Mouse (Mus musculus) T-helper 17 cell (primary cell): ENCODE data around the gene 1700003F12Rik.

ENCODE experiments used
- in situ Hi-C, 2 experiments: fragments of 300-600 bp; cut with MboI, MseI; formaldehyde crosslinking; loops; 1 replicate in 1 of 2; 2 replicates in 1 of 2; pipeline ENCODE4 v1.15.1; 2025; ENCODE audit warnings: high pct_unique_total_duplicates in 2 of 2

Gene 1700003F12Rik

DNA sequence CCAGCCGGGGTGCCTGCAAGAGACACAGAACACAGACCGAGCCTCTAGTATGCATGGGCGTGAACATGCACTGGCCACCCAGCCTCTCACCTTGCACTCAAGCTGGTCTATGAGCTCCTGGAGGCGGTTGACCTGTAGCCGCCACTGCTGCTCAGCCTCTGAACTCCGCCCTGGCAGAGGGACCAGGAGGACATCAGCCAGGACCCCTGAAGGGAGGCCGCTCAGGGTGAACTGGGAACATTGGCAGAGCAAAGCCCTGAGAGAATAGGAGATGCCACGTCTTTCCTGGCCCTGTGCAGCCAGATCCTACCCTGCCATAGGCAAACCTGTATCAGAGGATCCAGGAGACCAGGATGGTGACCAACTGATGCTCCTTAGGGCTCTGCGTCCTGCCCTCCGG is at the start of gene 1700003F12Rik:
TSS of gene 1700003F12Rik (plus strand) at position 375 of the 400 bp plus-strand sequence.
- in situ Hi-C loops: loop anchor here in 1 of 2 experiments (5.0 kb wide), 1 partner anchor 129 kb away; no protein-coding TSS in a partner anchor

DNA sequence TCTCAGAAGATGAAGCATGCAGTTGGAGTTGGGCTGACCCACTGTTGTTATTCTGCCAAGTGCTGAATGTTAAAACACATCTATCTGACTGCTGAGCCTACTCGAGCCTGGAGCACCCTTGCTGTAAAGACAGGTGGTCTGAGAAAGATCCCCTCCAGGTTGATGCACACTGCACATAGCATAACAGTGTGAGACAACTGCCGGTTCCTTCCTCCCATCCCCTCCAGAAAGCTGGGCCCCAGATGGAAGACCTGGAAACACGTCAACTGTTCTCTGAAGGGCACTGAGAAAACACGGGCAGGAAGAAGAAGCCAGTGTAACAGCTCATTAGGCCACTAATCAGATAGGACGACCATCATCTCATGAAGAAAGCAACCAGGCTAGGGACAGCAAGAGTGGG is 48.3 kb upstream of the 1700003F12Rik start:
- in situ Hi-C loops: no loop called here

DNA sequence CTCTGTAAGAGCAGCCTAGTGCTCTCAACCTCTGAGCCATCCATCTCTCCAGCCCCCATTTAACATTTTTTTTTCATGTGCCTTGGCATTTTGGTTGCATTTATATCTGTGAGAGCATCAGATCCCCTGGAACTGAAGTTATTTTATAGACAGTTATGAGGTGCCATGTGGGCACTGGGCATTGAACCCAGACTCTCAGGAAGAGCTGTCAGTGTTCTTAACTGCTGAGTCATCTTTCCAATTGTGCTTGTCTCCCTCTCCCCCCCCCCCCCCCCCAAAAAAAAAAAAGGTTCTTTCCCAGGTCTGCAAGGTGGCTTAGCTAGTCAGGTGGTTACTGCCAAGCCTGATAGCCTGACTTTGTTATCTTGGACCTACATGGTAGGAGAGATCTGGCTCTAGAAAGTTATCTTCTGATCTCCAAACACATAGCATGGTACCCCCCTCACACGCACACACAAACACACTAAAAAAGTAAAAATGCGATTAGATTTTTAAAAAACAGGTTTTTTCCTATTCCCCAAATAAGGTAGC is 47.1 kb upstream of the 1700003F12Rik start:
- in situ Hi-C loops: no loop called here

GRCm38 (mm10) chr2:154500758-154501157 is 46.1 kb upstream of the 1700003F12Rik start:
- in situ Hi-C loops: no loop called here

DNA sequence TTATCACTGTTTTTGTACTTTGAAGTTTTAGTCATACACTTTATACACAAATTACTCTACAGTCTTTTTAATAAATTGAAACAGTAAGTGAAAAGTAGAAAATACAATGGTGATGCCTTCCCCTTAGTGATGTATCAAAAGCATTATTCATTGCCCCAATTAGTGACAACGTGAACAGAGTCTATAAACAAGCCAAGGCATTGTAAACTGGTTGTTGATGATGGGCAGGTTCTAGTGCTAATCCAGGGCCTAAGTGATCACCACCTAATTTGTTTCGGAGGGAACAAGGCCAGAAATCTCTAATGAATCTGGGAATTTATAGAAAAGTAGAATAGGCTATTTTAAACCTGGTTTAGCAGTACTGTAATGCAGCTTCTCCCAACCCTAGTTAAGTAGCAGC is 39.8 kb upstream of the 1700003F12Rik start:
- in situ Hi-C loops: no loop called here

DNA sequence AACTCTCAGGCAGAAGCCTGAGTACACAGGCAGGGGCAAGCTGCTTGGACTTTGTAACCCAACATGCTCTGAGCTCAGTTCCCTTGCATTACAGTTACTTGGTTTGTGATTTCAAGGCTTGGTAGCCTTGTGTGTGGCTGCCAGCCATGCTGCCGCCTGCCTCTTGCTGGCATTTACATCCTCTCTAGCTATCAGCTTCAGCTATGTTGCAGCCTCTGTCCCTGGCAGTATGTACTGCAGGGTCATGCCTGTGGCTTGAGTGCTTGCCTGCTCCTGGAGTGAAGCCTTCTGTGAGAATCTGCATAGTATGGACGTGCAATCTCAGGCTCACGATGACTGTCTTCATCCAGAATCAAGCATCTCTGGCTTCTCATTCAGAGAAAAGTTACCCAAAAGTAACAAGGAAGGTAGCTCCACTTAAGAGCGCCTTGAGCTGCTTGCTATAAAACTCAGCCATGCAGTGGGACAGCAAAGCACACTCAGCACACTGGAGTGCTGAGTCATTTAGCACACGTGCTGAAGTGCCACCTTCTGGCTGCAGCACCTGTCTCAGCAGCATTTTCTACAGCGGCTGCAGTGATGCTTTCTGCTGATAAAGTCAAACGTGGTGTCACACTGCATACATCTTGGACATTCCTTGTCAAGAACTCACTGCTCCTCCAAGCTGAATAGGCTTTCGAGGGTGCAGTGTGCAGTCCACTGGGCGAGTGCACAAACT is 39.2 kb upstream of the 1700003F12Rik start:
- in situ Hi-C loops: no loop called here

DNA sequence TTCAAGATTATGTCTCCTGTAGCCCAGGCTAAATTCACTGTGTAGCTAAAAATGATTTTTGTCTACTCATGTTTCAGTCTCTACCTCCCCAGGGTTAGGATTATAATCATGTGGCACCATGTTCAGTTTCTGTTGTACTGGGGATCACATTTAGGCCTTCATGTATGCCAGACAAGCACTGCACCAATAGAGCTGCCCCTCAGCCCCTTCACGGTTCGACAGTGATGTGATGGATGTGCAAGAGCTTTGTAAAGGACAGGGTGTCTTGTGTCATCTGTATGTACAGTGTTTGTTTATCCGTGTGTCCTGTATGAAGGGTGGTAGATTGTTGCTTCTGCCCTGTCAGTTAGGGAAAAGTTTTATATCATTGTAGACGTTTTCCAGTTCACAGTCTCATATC is 38.4 kb upstream of the 1700003F12Rik start:
- in situ Hi-C loops: no loop called here

GRCm38 (mm10) chr2:154510141-154510540 is 36.7 kb upstream of the 1700003F12Rik start:
- in situ Hi-C loops: no loop called here

DNA sequence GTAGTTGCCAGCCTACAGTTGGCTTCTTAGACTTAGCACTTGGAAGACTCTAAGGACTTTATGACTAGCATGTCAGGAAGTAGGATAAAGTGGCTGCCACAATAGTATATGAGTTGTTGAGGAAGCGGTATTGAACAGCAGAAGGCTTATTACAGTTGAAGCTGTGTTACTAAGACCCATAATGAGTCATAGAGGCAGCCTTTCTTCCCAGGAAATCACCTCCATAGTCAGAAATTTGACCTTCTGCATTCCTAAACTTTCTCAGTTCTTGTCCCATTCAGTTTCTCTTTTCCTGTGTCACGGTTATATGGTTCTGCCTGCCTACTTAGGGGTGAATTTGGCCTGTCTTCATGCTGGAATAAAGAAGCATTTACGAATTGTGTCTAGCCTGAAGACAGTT is 29.9 kb upstream of the 1700003F12Rik start:
- in situ Hi-C loops: no loop called here

DNA sequence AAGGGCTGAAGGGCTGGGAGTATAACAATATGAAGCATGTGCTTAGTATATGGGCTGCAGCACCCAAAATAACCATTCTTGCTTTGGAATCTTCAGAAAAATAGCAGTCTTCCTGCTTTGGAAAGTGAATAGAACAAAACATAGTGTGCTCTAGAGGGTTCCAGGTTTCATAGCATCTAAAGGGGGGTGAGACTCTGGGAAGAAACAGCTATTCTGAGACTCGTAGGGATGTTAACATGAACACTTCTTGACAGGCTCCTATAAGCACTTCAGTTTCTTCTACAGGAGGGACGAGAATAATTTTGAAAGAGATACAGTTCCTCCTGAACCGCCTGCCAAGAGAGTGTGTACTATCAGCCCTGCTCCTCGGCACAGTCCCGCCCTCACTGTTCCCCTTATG is 29.5 kb upstream of the 1700003F12Rik start:
- in situ Hi-C loops: no loop called here

- in situ Hi-C loops: no loop called here
Observed at GRCm38 (mm10) chr2:154521449-154521848, 25.4 kb upstream of the 1700003F12Rik start.

DNA sequence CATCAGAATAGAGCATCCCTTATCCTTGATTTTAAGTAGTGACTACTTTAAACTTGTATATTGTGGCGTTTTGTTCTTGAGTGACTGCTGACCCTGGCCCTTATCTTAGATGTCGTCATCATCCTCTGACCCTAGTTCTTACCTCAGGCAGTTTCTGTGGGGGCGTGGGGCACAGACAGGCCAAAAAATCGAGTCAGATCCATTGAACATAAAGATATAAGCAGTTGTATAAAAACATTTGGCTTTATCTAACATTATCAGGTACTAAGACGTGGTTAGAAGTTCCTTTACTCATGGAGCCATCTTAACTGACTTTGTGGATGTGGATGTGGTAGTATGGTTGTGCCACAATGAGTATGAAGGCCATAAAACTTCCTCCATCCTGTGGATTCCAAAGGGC is 24.6 kb upstream of the 1700003F12Rik start:
- in situ Hi-C loops: no loop called here

DNA sequence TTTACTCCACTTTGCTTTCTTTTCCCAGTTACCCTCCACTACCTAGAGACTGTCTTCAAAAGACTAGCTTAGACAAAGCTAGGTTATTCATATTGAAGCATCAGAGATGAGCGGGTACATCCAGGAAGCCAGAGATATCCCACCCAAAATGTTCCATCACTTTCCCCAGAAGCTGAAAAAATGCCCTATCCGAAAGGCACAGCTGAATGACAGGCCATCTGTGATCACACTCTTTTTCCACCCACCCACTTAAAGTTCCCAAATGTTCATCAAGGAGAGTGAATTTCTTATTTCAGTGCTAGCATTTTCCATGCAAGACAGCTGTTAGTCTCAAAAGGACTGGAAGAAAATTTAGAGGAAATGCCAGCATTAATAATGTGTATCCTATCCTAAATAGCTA is 21.6 kb upstream of the 1700003F12Rik start:
- in situ Hi-C loops: no loop called here

DNA sequence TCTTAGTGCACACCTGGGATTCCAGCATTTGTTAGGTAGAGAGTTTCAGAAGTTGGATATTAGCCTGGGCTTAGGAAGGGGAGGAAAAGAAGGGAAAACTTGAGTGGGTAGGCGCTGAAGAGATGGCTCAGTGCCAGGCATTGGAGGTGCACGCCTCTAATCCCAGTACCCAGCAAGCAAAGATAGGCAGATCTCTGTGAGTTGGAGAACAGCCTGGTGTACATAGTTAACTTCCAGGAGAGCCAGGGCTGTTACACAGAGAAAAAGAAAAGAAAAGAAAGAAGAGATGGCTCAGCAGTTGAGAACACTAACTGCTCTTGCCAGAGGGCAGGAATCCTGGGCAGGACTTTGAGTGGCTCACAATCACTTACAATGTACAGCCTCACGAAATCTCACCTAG is 20.4 kb upstream of the 1700003F12Rik start:
- in situ Hi-C loops: no loop called here

DNA sequence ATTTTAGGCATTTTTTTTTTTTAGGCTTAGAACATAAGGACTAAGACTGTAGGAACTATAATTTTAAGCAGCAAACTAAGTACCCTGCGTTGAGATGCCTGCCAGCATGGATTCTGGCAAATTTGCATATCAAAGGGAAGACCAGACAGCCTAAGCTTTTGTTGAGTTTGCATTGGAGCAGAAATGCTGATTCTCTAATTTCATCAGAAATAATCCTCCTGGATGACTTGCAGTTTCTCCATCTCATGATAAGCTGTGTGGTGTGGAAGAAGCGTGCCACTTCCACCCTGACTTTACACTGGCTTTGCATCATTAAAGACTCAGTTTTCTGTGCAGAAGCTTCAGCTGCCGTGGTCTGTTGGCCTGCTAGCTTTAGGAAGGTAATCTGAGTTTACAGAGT is 14.0 kb upstream of the 1700003F12Rik start:
- in situ Hi-C loops: no loop called here

DNA sequence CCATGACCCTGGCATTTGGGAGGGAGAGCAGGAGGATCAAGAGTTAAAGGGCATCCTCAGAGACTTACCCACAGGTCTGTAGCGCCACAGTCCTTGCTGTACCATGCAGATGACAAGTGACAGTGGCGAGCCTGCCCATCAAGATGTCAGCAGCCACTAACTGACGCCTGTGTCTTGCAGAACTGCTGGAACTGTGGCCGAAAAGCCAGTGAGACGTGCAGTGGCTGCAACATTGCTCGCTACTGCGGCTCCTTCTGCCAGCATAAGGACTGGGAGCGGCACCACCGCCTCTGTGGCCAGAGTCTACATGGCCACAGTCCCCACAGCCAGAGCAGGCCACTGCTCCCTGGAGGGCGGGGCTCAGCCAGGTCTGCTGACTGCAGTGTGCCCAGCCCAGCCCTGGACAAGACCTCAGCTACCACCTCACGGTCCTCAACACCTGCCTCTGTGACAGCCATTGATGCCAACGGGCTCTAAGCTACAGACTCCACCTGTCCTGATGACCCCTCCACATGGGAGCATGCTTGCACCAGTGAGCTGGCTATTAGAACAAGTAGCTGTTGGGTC is 12.1 kb upstream of the 1700003F12Rik start:
- in situ Hi-C loops: no loop called here

DNA sequence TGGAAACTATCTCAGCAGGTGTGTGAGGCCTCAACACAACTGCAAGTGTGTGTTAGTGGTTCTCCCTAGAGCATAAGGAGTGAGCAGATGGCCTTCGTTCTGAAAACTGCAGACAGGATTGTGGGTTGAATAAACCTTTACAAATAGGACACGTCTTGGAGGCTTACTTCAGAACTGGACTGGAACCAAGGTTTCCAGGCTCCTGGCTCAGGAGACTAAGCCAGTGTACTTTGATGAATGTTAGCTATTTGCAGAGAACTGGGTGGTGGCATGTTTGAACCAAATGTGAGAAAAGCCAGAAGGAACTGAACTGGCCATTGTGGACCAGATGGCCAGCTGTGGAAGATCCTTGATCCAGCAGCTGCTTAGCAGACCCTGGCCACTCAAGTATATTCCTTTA is 8.6 kb upstream of the 1700003F12Rik start:
- in situ Hi-C loops: no loop called here

DNA sequence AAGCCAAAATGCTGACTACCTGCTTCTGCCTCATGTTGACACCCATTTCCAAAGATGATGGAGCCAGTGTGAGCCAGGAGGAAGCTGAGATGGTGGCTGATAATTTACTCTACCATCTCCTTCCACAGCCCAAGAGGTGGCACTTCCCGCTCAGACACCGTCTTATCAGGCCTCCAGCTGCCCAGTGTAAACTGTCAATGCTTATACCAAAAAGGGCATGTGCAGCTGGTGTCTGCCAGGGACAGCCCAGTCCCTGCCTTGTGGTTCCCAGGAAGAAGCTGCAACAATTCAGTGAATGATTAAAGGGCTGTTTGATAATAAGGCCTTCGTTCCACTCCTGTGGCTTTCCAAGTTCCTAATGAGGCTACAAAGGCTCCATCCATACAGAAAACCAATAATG is 8.2 kb upstream of the 1700003F12Rik start:
- in situ Hi-C loops: no loop called here

DNA sequence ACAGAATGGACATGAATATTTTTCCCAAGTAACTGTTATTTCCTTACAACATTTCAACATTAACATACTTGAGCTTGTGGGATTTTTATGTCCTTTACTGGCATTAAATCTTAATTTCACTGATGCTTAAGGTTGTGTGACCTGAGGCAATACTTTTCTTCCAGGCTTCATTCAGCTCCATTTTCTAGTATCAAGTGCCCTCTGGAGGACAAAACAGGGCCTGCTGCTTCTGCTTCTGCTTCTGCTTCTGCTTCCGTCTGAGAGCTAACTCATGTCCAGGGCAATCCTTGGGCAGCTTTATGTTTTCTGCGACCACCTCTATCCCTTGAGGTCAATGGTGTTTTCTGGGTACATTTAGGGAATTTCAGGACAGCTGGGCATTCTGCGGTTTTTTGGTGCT is 7.2 kb upstream of the 1700003F12Rik start:
- in situ Hi-C loops: loop anchor here in 1 of 2 experiments (5.0 kb wide), 1 partner anchor 127 kb away; no protein-coding TSS in a partner anchor

- in situ Hi-C loops: loop anchor here in 1 of 2 experiments (5.0 kb wide), 1 partner anchor 129 kb away; no protein-coding TSS in a partner anchor
Observed at GRCm38 (mm10) chr2:154541630-154542029, 5.3 kb upstream of the 1700003F12Rik start.

GRCm38 (mm10) chr2:154543567-154544347 is 3.1 kb upstream of the 1700003F12Rik start:
- in situ Hi-C loops: loop anchor here in 1 of 2 experiments (5.0 kb wide), 1 partner anchor 131 kb away; no protein-coding TSS in a partner anchor

DNA sequence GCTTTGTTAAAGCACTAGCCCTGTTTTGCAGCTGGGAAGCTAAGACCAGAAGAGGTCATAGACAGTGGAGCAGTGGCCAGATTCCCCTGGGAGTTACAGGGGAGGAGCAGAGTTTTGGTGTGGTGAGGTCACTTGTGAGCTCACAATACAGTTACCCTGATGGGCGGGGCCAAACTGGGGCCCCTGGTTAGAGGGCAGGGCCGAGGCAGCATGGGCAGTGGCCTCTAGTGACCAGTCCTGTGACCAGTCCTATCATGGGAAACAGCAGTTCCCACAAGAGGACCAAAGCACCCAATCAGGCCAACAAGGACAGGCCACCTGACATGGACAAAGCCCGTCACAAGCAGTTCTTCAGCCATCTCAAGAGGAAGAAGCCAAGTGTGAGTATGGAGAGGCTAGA is 1.8 kb downstream of the 1700003F12Rik start:
- in situ Hi-C loops: loop anchor here in 1 of 2 experiments (5.0 kb wide), 1 partner anchor 131 kb away; no protein-coding TSS in a partner anchor
